Mouse (Mus musculus) hindbrain, embryonic 14.5 days (tissue): ENCODE results near the gene Cipc. TPM values are rescaled to one million over a fixed set of nuclear protein-coding genes. Genes with fewer than 3 reads are reported as not detected.

ENCODE experiments used
- ATAC-seq: fragments of 200-750 bp; cut with Nextera tagmentation; 2 replicates; pipeline ENCODE4 v1.8.0; 2017; ENCODE audit warnings: moderate number of reproducible peaks, mild to moderate bottlenecking, moderate TSS enrichment, moderate library complexity; ENCODE audit not compliant: low FRiP score
- DNase-seq: peaks from one replicate; pipeline ENCODE4 v3.0.0-alpha.2; 2015; ENCODE audit warnings: low spot score
- H3K27ac ChIP-seq: fragments of 300-500 bp; sonication (generic); 2 replicates; pipeline ENCODE4 v1.5.1; 2014; ENCODE audit warnings: mild to moderate bottlenecking, moderate library complexity
- H3K27me3 ChIP-seq: fragments of 300-500 bp; sonication (generic); 2 replicates; pipeline ENCODE4 v1.6.1; 2014; ENCODE audit warnings: mild to moderate bottlenecking, low read length, mixed read lengths; ENCODE audit not compliant: control insufficient read depth, insufficient read depth
- H3K36me3 ChIP-seq: fragments of 300-500 bp; sonication (generic); replicated peaks from 2 replicates; pipeline ENCODE4 v1.6.1; 2014; ENCODE audit not compliant: control insufficient read depth, insufficient read depth
- H3K4me1 ChIP-seq: fragments of 300-500 bp; sonication (generic); replicated peaks from 2 replicates; pipeline ENCODE4 v1.6.1; 2014; ENCODE audit warnings: antibody characterized with exemption, low read length, mixed read lengths; ENCODE audit not compliant: control insufficient read depth, insufficient read depth
- H3K4me2 ChIP-seq: fragments of 300-500 bp; sonication (generic); replicated peaks from 2 replicates; pipeline ENCODE4 v1.6.1; 2014; ENCODE audit warnings: mild to moderate bottlenecking, moderate library complexity
- H3K4me3 ChIP-seq: fragments of 300-500 bp; sonication (generic); replicated peaks from 2 replicates; pipeline ENCODE4 v1.5.1; 2014; ENCODE audit warnings: mild to moderate bottlenecking, low read length
- H3K9ac ChIP-seq: fragments of 300-500 bp; sonication (generic); 2 replicates; pipeline ENCODE4 v1.6.1; 2014
- H3K9me3 ChIP-seq: fragments of 300-500 bp; sonication (generic); 2 replicates; pipeline ENCODE4 v1.6.1; 2016; ENCODE audit warnings: low read length; ENCODE audit not compliant: control insufficient read depth
- WGBS: fragments of 180-500 bp; shearing (Covaris S2); extraction: QIAGEN DNeasy Blood & Tissue Kit; methylation state at CpG from one replicate; pipeline ENCODE4 v1.1.7; 2014; 5-methylcytosine and 5-hydroxymethylcytosine counted together
- polyA plus RNA-seq: library from polyadenylated mRNA; unstranded; fragments of >200 nt; fragmentation: Nextera tagmentation; extraction: Ambion mirVana; gene quantifications from 2 replicates; pipeline ENCODE4 v1.2.1, GENCODE M21; 2014

Cipc gene
- polyA plus RNA-seq, 1 experiment from 2014 or later, result 46.8 TPM

DNA sequence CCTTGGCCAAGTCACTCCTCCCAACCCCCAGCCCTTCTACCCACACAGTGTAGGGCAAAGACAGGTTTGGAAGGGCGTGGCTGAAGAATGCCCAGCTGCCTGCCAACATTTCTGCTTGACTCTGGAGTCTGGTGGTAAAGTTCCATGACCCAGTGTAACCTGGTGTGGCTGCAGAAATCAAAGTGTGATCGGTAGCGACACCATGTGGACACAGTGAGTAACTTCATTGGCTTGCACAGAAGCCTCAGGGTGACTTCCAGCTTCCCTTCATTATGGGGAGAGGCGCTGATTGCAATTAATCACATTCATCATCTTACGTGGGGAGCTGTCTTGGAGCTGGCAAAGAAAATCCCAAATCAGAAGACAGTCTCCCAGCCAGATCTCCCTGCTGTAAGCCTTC is 23.0 kb upstream of the Cipc start:
- Histone ChIP-seq H3K36me3 (no peaks in the 10 kb centered on the region), H3K9me3 (no peaks in the 10 kb centered on the region), H3K4me2 (no peak overlapping the region), H3K27ac (peak overlapping the region; percentile 70), H3K4me1 (peaks cover 20% of the 10 kb centered on the region), H3K9ac (0 out of 2 replicates have a peak overlapping the region, but pooled peaks have one; percentile 21), H3K27me3 (no peaks in the 10 kb centered on the region), H3K4me3 (no peak overlapping the region)
- peak; percentile 86 for DNase-seq
- peak; percentile 73 for ATAC-seq
- 4% methylated on average over 5 of the region's 5 CpGs for WGBS

DNA sequence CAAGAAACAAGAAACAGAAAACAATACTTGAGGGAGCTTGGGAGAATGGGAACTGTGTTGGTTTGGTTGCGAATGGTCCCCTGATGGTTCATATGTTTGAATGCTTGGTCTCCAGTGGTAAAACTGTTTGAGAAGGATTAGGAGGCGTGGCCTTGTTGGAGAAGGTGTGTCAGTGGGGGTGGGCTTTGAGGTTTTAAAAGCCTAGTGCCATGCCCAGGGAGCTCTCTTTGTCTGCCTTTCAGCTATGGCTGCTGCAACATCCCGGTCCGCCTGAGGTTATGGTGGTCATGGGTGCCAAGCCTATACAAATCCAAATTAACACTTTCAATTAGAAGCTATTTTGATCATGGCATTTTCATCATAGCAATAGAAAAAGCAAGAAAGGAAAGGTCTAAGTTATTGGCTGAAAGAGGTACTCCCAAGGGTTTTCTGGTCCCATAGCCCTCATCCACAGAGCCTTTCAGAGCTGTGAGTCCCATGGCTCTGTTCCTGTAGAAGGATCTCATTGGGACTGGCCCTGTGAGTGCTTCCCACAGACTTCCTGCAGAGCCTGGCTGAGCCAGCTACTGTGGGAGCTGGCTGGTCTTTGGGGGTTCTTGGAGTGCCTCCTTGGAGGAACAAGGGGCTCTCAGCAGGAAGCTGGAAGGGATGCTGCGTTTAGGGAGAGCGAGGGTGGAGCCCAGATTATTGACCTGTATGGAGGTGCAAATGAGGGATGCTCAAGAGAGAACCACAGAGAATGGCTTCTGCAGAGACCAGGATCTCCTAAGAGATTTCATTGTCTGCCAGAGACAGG is 15.7 kb upstream of the Cipc start:
- WGBS, result 70% methylated on average over 6 of the region's 6 CpGs
- no peak overlapping the region for H3K9ac ChIP-seq
- no peaks in the 10 kb centered on the region for H3K9me3 ChIP-seq
- no peak overlapping the region for H3K4me3 ChIP-seq
- no peaks in the 10 kb centered on the region for H3K36me3 ChIP-seq
- no peak overlapping the region for H3K27ac ChIP-seq
- DNase-seq (no peak), ATAC-seq (no peak)
- H3K27me3 ChIP-seq, result no peaks in the 10 kb centered on the region
- H3K4me2 ChIP-seq, result no peak overlapping the region
- peaks cover 7% of the 10 kb centered on the region for H3K4me1 ChIP-seq

DNA sequence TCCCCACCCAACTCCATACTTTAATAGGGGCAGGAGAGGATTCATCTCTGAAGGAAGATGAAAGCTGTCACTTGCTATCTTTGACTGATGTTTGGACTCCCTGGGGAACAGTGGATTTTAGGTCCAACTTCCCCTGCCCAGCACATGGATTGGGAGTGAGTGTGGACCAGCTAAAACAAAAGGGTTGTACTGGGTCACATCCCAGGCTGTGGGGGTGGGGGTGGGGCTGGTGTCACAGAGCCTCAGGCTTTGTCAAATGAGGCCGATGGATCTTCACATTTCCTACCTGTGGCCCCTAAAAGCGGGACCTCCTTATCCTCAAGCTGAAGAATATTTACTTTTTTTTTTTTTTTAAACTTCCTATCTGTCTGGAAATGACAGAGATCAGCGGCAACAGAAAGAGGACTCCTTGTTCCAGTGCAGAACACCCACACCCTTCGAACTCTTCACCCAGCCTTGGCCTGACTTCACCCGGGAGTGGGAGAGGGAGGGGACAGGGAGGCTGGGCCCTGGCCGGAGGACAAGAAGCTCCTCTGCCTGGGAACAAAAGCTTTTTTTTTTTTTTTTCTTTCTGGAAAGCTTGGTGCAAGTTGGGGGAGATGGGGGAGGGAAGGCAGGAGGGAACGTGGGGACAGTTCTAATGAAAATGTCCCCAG is 14.8 kb upstream of the Cipc start:
- Histone ChIP-seq H3K27ac (no peak overlapping the region), H3K9ac (no peak overlapping the region), H3K4me1 (peaks cover 7% of the 10 kb centered on the region), H3K4me2 (no peak overlapping the region), H3K4me3 (no peak overlapping the region), H3K27me3 (no peaks in the 10 kb centered on the region), H3K9me3 (no peaks in the 10 kb centered on the region), H3K36me3 (no peaks in the 10 kb centered on the region)
- ATAC-seq (no peak), DNase-seq (no peak)
- 7% methylated on average over 7 of the region's 7 CpGs for WGBS

DNA sequence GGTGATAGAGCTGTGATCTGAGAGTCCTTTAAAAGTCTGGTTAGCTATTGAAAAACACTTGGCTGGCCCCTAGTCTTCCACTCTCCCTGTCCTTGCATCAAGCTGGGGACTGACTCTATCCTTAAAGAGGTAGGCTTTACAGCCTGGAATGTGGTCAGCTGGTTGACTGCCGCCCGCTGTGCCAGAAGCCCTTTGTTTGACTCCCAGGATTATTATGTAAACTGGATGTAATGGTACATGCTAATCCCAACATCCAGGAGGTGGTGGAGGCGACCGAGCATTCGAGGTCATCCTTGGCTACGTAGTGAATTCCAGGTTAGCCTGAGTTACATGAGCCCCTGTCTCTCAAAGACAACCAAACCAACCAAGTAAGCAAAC is 14.3 kb upstream of the Cipc start:
- Histone ChIP-seq H3K9ac (no peak overlapping the region), H3K4me3 (no peak overlapping the region), H3K4me1 (peaks cover 7% of the 10 kb centered on the region), H3K36me3 (no peaks in the 10 kb centered on the region), H3K27me3 (no peaks in the 10 kb centered on the region), H3K27ac (0 out of 2 replicates have a peak overlapping the region, but pooled peaks have one; percentile 20), H3K4me2 (no peak overlapping the region), H3K9me3 (no peaks in the 10 kb centered on the region)
- DNase-seq (no peak), ATAC-seq (no peak)
- 12% methylated on average over 6 of the region's 6 CpGs for WGBS

DNA sequence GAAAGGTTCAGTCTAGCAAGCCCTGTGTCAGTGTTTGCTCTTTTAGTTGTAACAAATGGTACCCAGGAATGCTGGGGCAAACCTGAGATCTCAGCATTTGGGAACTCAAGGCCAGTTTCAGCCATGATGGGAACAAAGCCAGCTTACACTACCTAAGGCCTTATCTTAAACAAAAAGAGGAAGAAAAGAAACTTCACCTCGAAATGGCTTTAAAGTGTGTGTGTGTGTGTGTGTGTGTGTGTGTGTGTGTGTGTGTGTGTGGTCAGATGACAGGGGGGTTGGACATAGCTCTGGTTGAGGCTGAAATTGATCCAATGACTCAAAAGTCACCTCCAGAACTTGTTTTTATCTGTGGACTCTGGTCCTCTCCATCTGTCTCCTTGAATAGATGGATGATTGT is 12.1 kb upstream of the Cipc start:
- no peak overlapping the region for H3K4me2 ChIP-seq
- peaks cover 7% of the 10 kb centered on the region for H3K4me1 ChIP-seq
- H3K4me3 ChIP-seq, result no peak overlapping the region
- DNase-seq, result no peak
- no peaks in the 10 kb centered on the region for H3K27me3 ChIP-seq
- no peaks in the 10 kb centered on the region for H3K36me3 ChIP-seq
- H3K9me3 ChIP-seq, result no peaks in the 10 kb centered on the region
- H3K9ac ChIP-seq, result no peak overlapping the region
- 88% methylated on average over 1 of the region's 1 CpGs for WGBS
- H3K27ac ChIP-seq, result no peak overlapping the region
- no peak for ATAC-seq

DNA sequence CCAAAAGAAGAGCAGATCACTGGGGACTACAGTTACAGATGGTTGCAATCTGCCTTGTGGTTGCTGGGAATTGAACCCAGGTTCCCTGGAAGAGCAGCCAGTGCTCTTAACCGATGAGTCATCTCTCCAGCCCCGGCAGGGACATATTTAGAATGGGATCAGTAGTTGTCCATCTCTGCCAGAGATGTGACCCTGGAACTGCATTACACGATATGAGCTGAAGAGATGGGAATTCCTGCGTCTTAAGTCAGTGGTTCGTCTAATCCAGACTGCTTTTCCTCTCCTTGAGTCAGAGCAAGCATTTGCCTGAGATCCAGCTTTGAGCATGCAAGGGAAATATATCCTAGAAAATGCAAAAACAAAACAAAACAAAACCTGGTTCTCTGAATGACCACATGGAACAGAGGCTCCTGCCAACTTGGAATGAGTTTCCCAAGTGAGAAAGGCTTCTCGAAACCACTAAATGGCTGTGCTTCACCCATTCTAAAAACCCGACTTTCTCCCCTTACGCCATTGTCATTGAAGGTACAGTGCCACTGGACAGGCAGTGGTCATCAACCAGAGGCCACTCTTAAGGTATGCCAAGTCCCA is 11.1 kb upstream of the Cipc start:
- no peak for ATAC-seq

DNA sequence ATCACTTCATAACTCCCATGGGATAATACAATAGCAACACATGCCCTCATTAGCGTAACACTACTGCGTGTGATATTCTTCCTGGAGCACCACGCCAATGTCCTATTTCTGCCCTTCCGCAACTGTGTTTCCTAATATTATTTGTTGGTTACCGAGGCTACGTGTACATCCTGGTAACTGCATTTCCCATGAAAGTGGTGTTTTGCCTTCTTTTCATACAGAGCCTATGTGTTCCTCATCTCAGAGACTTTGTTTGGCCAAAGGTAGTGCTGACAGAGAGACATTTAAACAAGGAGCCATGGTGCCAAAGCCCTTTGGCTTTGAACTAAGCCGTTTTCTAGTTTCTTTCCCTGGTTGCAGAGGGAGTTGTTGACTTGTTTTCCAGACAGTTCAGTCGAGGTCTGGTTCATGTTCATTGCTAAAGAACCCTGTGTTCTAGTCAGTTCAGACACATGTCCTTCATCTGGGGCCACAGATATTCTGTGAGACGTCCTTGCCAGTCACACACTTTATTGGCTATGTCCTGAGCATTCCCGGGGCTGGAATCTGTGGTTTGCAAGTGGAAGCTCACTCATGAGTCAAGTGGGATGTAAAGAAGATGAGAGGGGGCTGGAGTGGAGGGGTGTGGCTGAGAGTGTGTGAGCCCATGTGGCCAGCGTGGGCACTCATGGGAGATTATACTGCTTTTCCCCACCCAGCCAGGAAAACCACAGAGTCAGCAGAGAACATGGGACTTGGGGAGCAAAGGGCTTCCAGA is 10.1 kb upstream of the Cipc start:
- no peaks in the 10 kb centered on the region for H3K36me3 ChIP-seq
- no peak overlapping the region for H3K27ac ChIP-seq
- no peak overlapping the region for H3K9ac ChIP-seq
- DNase-seq (no peak), ATAC-seq (no peak)
- H3K4me1 ChIP-seq, result peaks cover 21% of the 10 kb centered on the region
- no peaks in the 10 kb centered on the region for H3K9me3 ChIP-seq
- H3K4me3 ChIP-seq, result no peak overlapping the region
- no peak overlapping the region for H3K4me2 ChIP-seq
- H3K27me3 ChIP-seq, result no peaks in the 10 kb centered on the region
- WGBS, result 87% methylated on average over 11 of the region's 11 CpGs

More for the DNA sequence above, 11.1 kb upstream of the Cipc start:
- H3K9me3 ChIP-seq, result no peaks in the 10 kb centered on the region
- no peak overlapping the region for H3K9ac ChIP-seq
- H3K4me2 ChIP-seq, result no peak overlapping the region
- H3K27ac ChIP-seq, result no peak overlapping the region
- no peaks in the 10 kb centered on the region for H3K36me3 ChIP-seq
- DNase-seq, result no peak
- 93% methylated on average over 8 of the region's 8 CpGs for WGBS
- H3K27me3 ChIP-seq, result no peaks in the 10 kb centered on the region
- no peak overlapping the region for H3K4me3 ChIP-seq
- H3K4me1 ChIP-seq, result peaks cover 13% of the 10 kb centered on the region

DNA sequence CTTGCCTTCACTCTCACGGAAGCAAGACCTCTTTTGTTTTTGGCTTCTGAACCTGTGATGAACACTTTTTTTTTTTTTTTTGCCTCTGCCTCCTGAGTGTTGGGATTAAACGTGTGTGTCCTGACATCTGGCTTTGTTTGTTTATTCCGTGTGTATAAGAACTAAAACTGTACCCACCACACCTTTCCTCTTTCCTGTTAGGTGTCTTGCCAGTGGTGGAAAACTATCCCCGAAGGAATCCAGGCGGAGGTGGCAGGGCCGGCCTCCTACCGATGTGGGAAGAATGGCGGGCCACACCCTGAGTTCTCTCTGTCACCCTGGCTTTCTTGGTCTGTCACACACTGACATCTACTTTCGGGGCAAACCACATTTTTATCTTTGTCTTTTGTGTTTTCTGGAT is 8.3 kb upstream of the Cipc start:
- no peaks in the 10 kb centered on the region for H3K9me3 ChIP-seq
- no peak overlapping the region for H3K27ac ChIP-seq
- H3K4me2 ChIP-seq, result no peak overlapping the region
- DNase-seq, result no peak
- H3K4me1 ChIP-seq, result peaks cover 29% of the 10 kb centered on the region
- no peaks in the 10 kb centered on the region for H3K27me3 ChIP-seq
- H3K9ac ChIP-seq, result no peak overlapping the region
- H3K4me3 ChIP-seq, result no peak overlapping the region
- H3K36me3 ChIP-seq, result no peaks in the 10 kb centered on the region
- ATAC-seq, result no peak
- WGBS, result 68% methylated on average over 9 of the region's 9 CpGs

DNA sequence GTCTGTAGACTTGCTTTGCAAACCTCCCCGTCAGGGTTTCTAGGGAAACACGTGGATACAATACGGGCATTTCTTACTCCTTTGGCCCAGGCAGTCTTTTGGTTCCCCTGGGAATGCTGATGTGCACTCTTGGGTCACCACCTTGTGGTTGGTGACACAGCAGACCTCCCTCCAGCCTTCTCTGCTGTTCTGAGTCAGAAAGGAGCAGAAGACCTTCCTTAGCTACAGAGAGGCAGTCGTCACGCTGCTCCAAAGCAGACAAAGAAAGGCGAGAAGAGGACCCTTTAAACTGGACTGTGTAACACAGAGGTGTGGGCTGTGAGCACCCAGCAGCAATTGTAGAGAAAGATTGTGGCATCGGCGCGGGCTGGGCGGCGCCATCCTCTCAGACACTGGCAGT is 5.7 kb upstream of the Cipc start:
- DNase-seq, result peak; percentile 65

More for the DNA sequence above, 5.7 kb upstream of the Cipc start:
- H3K4me1 ChIP-seq, result peaks cover 39% of the 10 kb centered on the region
- H3K27me3 ChIP-seq, result no peaks in the 10 kb centered on the region
- H3K27ac ChIP-seq, result peak overlapping the region; percentile 91
- WGBS, result 13% methylated on average over 11 of the region's 11 CpGs
- ATAC-seq, result peak; percentile 48
- H3K4me3 ChIP-seq, result no peak overlapping the region
- no peaks in the 10 kb centered on the region for H3K9me3 ChIP-seq
- H3K4me2 ChIP-seq, result peak overlapping the region; percentile 1
- peak overlapping the region; percentile 51 for H3K9ac ChIP-seq
- H3K36me3 ChIP-seq, result no peaks in the 10 kb centered on the region
